Mouse (Mus musculus) lung, postnatal 10 days (tissue): ENCODE measurements at regions not wholly inside any gene's neighbourhood (a gene's known extent, or its start where the extent isn't known, plus 50 kb on each side); places are given as distances from the start of the nearest gene placed in this dataset.

Source experiments
- DNase-seq: peaks from one replicate; pipeline ENCODE4 v3.0.0; 2021

- no peak for DNase-seq
These were observed 275.5 kb downstream of the Cdh10 start for GRCm38 (mm10) chr15:19094061-19094810.

GRCm38 (mm10) chr15:19114951-19115350, 296.2 kb downstream of the Cdh10 start:
- DNase-seq = no peak

DNA sequence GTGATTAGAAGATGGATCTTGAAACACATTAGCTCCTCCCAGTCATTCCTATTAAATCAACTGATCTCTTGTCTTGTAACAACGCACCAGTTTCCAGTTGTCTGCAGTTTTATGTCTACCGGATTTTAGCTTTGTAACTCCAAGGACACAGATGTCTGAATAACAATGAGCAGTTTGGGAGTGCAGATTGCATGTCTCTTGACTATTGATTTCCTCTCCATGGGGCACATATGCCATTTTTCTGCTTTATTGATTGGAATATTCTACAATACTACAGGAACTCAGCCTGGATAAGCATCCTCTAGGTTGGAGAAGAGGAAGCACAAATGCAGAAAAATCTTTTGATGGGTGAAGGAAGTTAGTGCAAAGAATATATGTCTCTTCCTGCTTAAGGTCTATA, 300.2 kb downstream of the Cdh10 start:
- DNase-seq = no peak

GRCm38 (mm10) chr15:19127454-19127853, 308.7 kb downstream of the Cdh10 start:
- no peak for DNase-seq

- DNase-seq = no peak
These were observed 310.6 kb downstream of the Cdh10 start for GRCm38 (mm10) chr15:19129316-19129715.

GRCm38 (mm10) chr15:19153682-19154081, 334.9 kb downstream of the Cdh10 start:
- DNase-seq = no peak

DNA sequence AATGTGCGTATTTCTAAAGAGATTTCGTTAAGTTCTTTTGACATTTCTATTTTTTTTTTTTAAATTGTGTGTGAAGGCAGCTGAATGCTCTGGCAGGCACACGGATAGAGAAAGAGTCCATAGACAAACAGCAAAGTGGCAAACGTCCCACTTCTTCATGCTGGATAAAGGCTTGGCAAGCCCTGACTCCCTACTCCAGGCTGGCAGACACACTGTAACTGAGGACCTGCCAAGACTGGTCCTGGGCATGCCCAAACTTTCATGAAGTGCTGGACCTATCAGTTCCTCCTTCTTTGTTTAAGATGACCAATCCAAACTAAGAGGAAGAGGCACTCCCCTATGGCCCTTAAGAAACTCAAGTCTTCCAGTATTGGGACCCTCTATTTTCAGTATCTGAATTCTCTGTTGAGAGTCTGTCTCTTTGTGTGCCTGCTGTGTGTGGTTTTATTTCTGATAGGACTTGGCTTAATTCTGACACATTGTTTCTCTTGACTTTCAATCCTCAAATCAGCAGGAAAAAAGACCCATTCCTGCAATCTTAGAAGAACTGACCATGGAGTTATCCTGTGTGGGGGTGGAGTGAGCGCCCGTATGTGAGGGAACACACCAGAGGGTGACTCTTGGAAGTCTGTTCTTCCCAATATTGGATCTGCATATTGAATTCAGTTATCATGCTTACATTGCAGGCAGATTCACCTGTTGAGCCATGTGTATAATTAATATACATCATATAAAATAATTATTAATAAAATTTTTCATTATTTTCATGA, 343.6 kb downstream of the Cdh10 start:
- DNase-seq = peak; percentile 8

DNA sequence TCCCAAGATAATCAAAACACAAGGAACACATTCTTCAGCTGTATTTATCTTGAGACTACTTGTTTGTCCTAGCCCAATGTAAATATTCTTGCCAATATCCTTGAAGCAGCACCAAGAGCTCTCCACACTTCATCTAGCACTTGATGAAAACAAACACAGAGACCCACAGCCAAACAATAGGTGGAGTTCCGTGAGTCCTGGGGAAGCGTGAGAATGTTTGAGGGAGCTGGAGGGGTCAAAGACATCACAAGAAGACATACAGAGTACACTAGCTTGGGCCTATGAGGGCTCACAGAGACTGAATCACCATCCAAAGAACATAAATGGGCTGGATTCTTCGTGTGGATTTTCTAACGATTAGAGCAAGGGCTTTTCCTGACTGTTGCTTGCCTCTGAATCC, 356.7 kb downstream of the Cdh10 start:
- DNase-seq = no peak
